Mouse (Mus musculus): Measurements from ENCODE around the gene Samd13. TPM values are rescaled to one million over a fixed set of nuclear protein-coding genes. Genes with fewer than 3 reads are reported as not detected.

Gene Samd13
- polyA plus RNA-seq (2015; fragmentation: Nextera tagmentation; extraction: Ambion mirVana), result 0.63 and 1.2 TPM in 2 replicates

GRCm38 (mm10) chr3:146684811-146685675, at the start of gene Samd13:
Gene Samd13, minus strand, starts transcription at chr3:146685592.
- TF ChIP-seq CTCF (IDR thresholded peaks at IDR 0.05; ENCODE audit: low read depth), result no peak
- Histone ChIP-seq H3K9ac (ENCODE audit: low read depth, low read length) (peak within 1 kb of the TSS; percentile 46), H3K27ac (no peak within 1 kb of the TSS), H3K9me3 (replicated peaks; ENCODE audit: low read length) (no peaks in the 10 kb centered on the region), H3K36me3 (ENCODE audit: insufficient read depth, low read length) (no peaks in the 10 kb centered on the region), H3K27me3 (ENCODE audit: insufficient read depth, low read length) (no peaks in the 10 kb centered on the region), H3K4me3 (replicated peaks; ENCODE audit: low read depth, low read length) (peak within 1 kb of the TSS; percentile 56), H3K4me1 (replicated peaks; ENCODE audit: insufficient read depth, low read length) (peaks cover 5% of the 10 kb centered on the region), H3K4me2 (ENCODE audit: low read length) (peak within 1 kb of the TSS; percentile 79)
- DNase-seq (ENCODE audit: low spot score) (peak; percentile 81), ATAC-seq (replicated peaks; ENCODE audit: low FRiP score, low read depth) (peak; percentile 79)
- WGBS, result 3% methylated on average over 50 of the region's 50 CpGs

- 95% methylated on average over 11 of the region's 11 CpGs for WGBS
- TF ChIP-seq CTCF (IDR thresholded peaks at IDR 0.05; ENCODE audit: low read depth), result no peak
- Histone ChIP-seq H3K36me3 (ENCODE audit: insufficient read depth, low read length) (peaks cover 24% of the 10 kb centered on the region; the same call in 1 of the 2 replicates), H3K27me3 (ENCODE audit: insufficient read depth, low read length) (no peaks in the 10 kb centered on the region), H3K4me2 (ENCODE audit: low read length) (no peak overlapping the region), H3K9ac (ENCODE audit: low read depth, low read length) (no peak overlapping the region), H3K27ac (no peak overlapping the region), H3K4me3 (replicated peaks; ENCODE audit: low read depth, low read length) (no peak overlapping the region), H3K4me1 (replicated peaks; ENCODE audit: insufficient read depth, low read length) (no peaks in the 10 kb centered on the region), H3K9me3 (replicated peaks; ENCODE audit: low read length) (no peaks in the 10 kb centered on the region)
- ATAC-seq (replicated peaks; ENCODE audit: low FRiP score, low read depth) (no peak), DNase-seq (ENCODE audit: low spot score) (no peak)
Observed at GRCm38 (mm10) chr3:146731499-146731898, 46.1 kb upstream of the Samd13 start.

GRCm38 (mm10) chr3:146723037-146723436, 37.6 kb upstream of the Samd13 start:
- DNase-seq (ENCODE audit: low spot score) (peak; percentile 41), ATAC-seq (replicated peaks; ENCODE audit: low FRiP score, low read depth) (no peak)
- Histone ChIP-seq H3K9ac (ENCODE audit: low read depth, low read length) (no peak overlapping the region), H3K36me3 (ENCODE audit: insufficient read depth, low read length) (peaks cover 10% of the 10 kb centered on the region; the same call in 1 of the 2 replicates), H3K27ac (no peak overlapping the region), H3K27me3 (ENCODE audit: insufficient read depth, low read length) (no peaks in the 10 kb centered on the region), H3K9me3 (replicated peaks; ENCODE audit: low read length) (no peaks in the 10 kb centered on the region; the same call in 1 of the 2 replicates), H3K4me1 (replicated peaks; ENCODE audit: insufficient read depth, low read length) (no peaks in the 10 kb centered on the region), H3K4me2 (ENCODE audit: low read length) (no peak overlapping the region), H3K4me3 (replicated peaks; ENCODE audit: low read depth, low read length) (no peak overlapping the region)
- TF ChIP-seq CTCF (IDR thresholded peaks at IDR 0.05; ENCODE audit: low read depth), result no peak
- 66% methylated on average over 3 of the region's 3 CpGs for WGBS

- no peak overlapping the region for H3K4me2 ChIP-seq (ENCODE audit: low read length)
Observed at GRCm38 (mm10) chr3:146719696-146720095, 34.3 kb upstream of the Samd13 start.

GRCm38 (mm10) chr3:146718251-146718650, 32.9 kb upstream of the Samd13 start:
- H3K4me2 ChIP-seq (ENCODE audit: low read length), result no peak overlapping the region
- no peaks in the 10 kb centered on the region for H3K27me3 ChIP-seq (ENCODE audit: insufficient read depth, low read length)
- H3K4me3 ChIP-seq (replicated peaks; ENCODE audit: low read depth, low read length), result no peak overlapping the region
- no peak overlapping the region for H3K9ac ChIP-seq (ENCODE audit: low read depth, low read length)
- H3K27ac ChIP-seq, result no peak overlapping the region
- 70% methylated on average over 5 of the region's 5 CpGs for WGBS
- H3K9me3 ChIP-seq (replicated peaks; ENCODE audit: low read length), result no peaks in the 10 kb centered on the region
- H3K4me1 ChIP-seq (replicated peaks; ENCODE audit: insufficient read depth, low read length), result no peaks in the 10 kb centered on the region
- ATAC-seq (replicated peaks; ENCODE audit: low FRiP score, low read depth) (peak; percentile 54; the same call in 1 of the 2 replicates), DNase-seq (ENCODE audit: low spot score) (no peak)
- no peak for TF ChIP-seq CTCF (IDR thresholded peaks at IDR 0.05; ENCODE audit: low read depth)
- no peaks in the 10 kb centered on the region for H3K36me3 ChIP-seq (ENCODE audit: insufficient read depth, low read length)

More at GRCm38 (mm10) chr3:146719696-146720095, 34.3 kb upstream of the Samd13 start:
- Histone ChIP-seq H3K4me3 (replicated peaks; ENCODE audit: low read depth, low read length) (no peak overlapping the region), H3K36me3 (ENCODE audit: insufficient read depth, low read length) (no peaks in the 10 kb centered on the region), H3K27me3 (ENCODE audit: insufficient read depth, low read length) (no peaks in the 10 kb centered on the region), H3K4me1 (replicated peaks; ENCODE audit: insufficient read depth, low read length) (no peaks in the 10 kb centered on the region), H3K27ac (no peak overlapping the region), H3K9ac (ENCODE audit: low read depth, low read length) (no peak overlapping the region), H3K9me3 (replicated peaks; ENCODE audit: low read length) (no peaks in the 10 kb centered on the region)
- DNase-seq (ENCODE audit: low spot score) (no peak), ATAC-seq (replicated peaks; ENCODE audit: low FRiP score, low read depth) (no peak)
- TF ChIP-seq CTCF (IDR thresholded peaks at IDR 0.05; ENCODE audit: low read depth), result no peak
- WGBS, result 71% methylated on average over 4 of the region's 4 CpGs

GRCm38 (mm10) chr3:146712305-146712704, 26.9 kb upstream of the Samd13 start:
- Histone ChIP-seq H3K9me3 (replicated peaks; ENCODE audit: low read length) (no peaks in the 10 kb centered on the region), H3K4me1 (replicated peaks; ENCODE audit: insufficient read depth, low read length) (no peaks in the 10 kb centered on the region), H3K27ac (no peak overlapping the region), H3K4me3 (replicated peaks; ENCODE audit: low read depth, low read length) (no peak overlapping the region), H3K9ac (ENCODE audit: low read depth, low read length) (no peak overlapping the region), H3K27me3 (ENCODE audit: insufficient read depth, low read length) (no peaks in the 10 kb centered on the region), H3K36me3 (ENCODE audit: insufficient read depth, low read length) (no peaks in the 10 kb centered on the region), H3K4me2 (ENCODE audit: low read length) (no peak overlapping the region)
- no peak for TF ChIP-seq CTCF (IDR thresholded peaks at IDR 0.05; ENCODE audit: low read depth)
- ATAC-seq (replicated peaks; ENCODE audit: low FRiP score, low read depth) (no peak), DNase-seq (ENCODE audit: low spot score) (no peak)
- WGBS, result 73% methylated on average over 7 of the region's 7 CpGs

All from kidney, postnatal 0 days (tissue).